Mouse (Mus musculus) kidney, postnatal 4 days (tissue): ENCODE results near the gene Apol9a.

Experiments
- DNase-seq, 2 experiments: peaks; one replicate each; pipeline ENCODE4 v3.0.0; 2021; ENCODE audit warnings: mixed read lengths in 2 of 2

Apol9a gene

DNA sequence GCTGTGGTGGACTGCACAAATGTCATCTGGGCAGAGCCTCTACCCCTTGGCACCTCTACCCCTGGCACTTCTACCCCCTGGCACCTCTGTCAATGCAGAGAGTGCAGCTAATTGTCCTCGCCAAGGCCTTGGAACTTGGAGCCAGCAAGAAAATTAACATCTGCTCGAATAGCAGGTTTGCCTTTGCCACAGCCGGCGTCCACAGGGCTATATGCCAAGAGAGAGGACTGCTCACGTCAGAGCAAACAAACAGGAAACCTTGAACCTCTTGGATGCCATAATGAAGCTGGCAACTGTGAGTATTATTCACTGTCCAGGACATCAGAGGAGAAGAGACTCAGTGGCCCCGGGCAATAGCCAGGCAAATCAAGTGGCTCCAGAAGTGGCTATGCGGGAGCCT is 34.0 kb downstream of the Apol9a start:
- no peak for DNase-seq

DNA sequence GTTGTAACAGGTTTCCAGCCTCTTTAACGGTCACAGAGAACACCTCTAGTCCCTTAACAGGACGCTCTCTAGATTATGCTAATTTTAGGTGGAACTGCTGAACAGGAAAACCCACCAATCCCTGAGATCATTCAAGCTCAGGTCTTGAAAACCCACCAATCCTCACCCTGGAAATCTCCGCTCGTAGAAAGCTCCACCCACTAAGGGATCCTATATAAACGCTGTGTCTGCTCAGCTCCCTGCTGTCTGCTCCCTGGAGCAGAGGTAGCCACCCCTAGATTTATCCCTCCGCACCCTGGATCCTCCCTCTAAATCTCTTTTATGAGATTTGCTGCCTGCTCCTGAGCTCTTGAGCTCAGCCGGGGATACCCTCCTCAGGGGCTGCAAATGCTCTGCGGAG is 40.3 kb downstream of the Apol9a start:
- no peak for DNase-seq

DNA sequence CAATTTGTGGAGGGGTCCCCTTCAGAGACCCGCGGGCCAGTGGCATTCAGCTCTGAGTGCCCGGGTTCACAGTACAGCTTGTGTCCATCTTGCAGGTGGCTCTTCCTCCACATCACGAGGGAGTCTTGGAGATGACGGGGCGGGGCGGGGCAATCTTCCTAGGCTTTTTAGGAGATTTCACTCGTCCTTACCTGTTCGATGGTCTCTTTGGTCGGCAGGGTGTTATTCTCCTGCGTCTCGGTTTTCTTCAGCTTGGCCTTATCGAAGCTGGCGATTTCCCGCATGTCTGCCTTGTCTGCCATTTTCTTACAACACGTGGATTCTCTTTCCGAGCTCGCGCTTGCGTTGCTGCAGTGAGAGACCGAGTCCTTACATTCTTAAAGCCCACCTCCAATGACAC is 41.0 kb downstream of the Apol9a start:
- DNase-seq = no peak

DNA sequence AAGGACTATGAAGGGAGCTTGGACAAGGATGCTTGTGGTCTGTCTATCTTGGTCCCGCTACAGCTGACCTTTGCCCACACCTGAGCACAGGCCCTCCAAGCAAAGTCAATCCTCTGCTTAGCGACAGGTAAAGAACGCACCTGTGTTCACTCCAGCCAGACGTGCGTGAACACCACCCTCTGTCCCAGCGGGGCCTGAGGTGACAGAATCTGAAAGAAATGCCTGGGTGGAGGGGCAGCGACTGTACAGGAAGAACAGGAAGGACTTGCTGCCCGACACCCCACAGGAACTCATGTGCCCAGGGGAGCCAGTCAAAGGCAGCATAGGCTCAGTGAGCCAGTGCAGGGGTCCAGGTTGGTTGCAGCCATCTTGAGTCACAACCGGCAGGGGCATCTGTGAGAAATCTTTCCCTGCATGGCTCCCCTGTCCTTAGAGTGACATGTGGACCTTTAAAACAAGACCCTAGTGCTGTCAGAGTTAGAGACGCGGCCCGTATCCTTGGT is 42.1 kb downstream of the Apol9a start:
- no peak for DNase-seq

DNA sequence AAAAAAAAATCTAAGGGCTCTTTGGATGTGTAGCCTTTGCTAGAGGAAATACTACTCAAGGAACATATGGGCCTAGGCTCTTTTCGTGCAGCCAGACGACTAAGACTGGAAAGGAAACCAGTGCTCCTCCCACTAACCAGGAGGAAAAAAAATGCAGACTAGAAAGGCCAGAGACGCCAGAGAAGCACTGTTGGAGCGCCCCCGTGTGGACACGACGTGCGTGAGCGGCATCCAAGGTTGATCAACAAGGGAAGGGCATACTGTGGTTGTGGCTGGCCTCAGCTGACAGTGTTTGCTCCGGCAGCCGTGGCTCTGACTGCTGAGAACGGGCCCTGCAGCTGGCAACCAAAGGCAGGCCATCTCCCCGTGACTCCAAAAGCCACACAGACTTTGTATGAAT is 42.8 kb downstream of the Apol9a start:
- DNase-seq = peak; percentile 98 to 99

DNA sequence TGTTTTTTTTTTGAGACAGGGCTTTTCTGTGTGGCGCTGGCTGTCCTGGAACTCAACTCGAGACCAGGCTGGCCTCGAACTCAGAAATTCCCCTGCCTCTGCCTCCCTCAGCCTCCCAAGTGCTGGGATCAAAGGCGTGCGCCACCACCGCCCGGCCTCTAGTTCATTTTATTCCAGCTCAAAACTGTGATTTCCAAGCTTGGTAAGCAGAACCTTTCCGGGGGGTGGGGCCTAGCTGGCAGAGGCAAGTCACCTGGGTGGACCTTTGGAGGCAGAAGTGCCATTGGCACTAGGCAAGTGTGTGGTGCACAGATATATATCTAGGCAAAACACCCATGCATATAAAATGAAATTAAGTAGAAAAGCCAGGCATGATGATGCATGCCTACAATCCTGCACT is 43.4 kb downstream of the Apol9a start:
- DNase-seq = no peak

DNA sequence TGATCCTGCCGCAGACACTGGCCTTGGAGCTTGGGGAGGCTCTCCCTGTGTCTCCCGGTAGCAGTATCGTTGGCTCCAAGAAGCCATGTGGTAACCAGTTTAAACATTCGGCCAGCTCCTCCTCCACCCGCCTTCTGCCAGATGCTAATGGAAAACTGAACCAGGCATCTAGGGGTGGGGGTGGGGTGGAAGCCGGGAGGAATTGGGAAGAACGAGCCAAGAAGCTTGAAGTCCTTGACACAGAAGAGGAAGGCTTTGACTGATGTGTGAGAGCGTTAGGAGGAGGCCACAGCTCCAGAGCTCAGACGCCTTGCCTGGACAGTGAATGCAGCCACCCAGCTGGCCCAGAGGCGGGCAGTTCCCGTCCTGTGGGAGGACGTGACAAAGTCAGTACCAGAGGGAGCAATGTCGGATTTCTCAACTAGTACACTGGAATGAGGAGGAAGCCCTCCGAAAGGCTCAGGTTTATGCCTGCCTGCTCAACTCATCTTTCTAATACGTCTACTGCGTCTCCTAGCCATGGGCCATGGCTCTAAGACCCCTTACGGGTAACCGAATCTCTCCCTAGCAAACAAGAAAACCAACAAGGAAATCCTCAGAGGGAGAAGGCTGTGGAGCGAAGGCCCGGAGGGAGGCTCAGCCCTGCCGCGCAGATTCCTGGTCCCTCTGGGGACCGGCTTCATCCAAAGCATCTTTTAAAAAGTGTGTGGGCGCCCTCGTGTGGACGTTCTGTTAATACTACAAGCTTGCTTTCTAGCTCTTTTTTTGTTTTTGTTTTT is 44.0 kb downstream of the Apol9a start:
- peak; percentile 94 to 95 for DNase-seq

DNA sequence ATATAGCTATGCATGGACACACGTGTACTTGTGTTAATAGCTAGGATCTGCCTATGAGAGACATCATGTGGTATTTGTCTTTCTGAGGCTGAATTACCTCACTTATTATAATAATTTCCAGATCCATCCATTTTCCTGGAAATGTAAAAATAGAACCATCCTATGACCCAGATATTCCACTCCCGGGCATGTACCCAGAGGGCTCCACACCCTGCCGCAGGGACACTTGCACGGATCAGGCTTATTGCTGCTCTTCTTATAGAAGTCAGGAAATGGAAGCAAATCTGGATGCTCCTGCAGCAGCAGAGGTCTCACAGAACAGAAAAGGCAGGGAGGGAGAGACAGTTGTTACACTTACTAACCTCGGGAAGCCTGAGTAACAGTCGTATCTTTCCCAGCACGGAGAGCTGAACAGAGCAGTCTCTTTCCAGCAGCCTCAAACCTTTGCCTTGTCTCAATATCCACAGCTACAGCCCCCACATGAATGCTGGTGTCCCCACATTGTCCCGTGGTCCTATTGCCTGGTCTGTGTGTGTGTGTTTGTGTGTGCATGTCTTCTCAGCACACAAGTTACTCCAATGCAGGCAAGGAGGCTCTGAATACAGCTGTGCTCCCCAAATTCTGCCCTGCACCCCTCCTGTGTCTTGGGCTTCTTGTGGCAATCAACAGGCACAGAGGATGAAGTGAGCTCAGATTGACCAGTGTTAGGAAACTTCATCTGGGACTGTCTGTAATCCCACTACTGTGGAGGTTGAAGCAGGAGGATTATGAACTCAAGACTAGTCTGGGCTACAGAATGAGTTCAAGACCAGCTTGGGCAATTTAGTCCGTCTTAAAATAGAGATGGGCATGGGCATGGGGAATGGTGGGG is 45.0 kb downstream of the Apol9a start:
- peak in 1 of 2 experiments; percentile 32 for DNase-seq

DNA sequence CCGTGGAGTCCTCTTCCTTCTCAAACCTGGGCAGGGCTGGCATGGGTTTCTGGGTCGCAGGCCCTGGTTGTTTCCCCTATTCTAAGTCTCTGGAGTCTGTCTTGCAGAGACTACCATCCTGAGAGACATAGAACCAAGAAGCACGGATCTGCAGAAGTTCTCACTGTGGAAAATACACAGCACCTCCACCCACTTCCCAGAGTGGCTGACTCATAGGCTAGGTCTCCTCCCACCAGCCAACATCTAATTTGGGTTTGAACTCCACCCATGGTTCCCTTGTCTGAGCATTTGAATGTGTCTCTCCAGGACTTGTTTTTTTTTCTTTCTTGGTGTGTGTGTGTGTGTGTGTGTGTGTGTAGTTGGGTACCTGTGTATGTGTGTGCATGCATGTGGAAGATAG is 46.9 kb downstream of the Apol9a start:
- DNase-seq = no peak

DNA sequence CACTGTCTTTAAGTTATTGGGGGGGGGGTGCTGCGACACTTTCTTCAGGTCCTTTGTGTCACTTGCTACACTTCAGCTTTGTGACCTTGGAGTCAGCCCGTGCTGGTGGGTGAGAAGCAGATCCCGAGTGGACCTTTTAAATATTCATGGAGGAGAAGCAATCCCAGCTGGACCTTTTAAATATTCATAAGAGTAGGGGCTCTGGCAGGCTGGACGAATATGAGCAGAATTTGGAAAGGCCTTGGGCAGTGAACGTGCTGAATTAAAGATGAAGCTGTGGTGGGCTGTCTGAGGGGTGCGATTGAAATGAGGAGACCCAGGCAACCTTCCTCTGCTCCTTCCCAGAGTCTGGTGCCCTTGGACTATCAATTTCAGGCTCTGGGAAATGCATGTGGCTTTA is 47.4 kb downstream of the Apol9a start:
- DNase-seq = no peak

DNA sequence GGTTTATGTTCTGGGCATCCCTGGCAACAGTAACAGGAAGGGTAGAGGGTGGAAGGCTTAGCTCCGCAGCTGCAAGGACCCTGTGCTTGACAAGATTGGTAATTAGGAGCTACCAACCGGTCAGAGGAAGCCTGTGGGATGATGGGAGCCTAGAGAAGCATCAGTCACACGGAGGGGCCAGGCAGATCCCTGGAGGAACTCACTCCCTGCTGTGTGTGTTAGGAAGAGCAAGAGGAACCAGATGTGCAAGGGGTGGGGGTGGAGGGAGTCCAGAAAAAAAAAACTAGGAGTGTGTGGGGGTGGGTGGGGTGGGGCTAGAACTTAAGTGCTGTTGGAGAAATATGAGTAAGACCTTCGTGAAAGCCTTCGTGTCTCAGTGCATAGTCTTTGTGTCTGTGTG is 48.0 kb downstream of the Apol9a start:
- no peak for DNase-seq

DNA sequence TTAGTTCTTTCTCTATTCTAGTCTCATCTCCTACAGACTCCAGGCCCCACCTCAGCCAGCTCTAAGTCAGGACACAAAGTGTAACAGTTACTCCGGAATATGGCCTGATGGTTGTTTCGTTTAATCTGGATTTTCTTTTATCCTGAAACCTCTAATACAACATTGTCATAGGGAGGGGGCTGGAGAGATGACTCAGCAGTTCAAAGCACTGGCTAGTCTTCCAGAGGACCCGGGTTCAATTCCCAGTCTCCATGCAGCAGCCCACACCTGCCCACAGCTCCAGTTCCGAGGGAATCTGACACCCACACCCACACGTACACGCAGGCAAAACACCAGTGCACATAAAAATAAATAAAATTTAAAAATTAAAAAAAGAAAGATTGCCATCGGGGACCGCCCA is 51.0 kb downstream of the Apol9a start:
- DNase-seq = no peak

DNA sequence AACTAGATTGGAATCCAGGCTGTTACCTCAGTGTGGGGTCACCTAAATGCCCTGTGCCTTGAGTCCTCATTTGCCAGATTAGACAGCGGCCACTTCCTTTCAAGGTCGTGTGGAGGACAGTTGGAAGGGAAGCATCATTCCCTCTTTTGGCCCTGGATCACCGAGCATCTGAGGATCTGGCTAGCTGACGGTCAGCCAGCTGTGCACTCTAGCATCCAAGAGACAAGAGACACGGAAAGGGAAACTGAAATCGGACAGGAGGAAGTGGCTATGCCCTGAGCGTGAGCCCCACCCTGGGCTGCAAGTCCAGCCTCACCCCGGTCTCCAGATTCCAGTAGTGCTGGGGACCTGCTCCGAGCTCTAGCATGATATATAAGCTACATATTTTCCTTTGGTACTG is 51.4 kb downstream of the Apol9a start:
- peak; percentile 36 to 59 for DNase-seq

DNA sequence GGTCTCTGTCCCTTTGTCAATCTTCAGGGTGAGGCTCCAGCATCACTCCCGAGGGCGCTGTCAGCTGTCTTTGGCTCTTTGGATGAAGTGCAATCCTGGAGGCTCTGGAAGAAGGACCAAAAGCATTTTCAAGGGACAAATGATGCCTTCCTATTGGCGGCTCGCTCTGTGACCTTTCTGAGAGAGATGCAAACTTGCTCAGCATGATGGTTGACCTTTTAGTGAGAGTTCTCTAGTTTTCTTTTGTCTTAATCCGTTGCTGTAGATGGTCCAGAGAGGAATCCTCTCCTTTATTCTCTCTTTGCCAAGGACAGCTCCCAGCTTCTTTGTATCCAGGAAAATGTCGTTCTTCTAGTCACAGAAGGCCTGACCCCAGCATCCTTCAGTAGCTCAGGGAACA is 51.9 kb downstream of the Apol9a start:
- DNase-seq = no peak

DNA sequence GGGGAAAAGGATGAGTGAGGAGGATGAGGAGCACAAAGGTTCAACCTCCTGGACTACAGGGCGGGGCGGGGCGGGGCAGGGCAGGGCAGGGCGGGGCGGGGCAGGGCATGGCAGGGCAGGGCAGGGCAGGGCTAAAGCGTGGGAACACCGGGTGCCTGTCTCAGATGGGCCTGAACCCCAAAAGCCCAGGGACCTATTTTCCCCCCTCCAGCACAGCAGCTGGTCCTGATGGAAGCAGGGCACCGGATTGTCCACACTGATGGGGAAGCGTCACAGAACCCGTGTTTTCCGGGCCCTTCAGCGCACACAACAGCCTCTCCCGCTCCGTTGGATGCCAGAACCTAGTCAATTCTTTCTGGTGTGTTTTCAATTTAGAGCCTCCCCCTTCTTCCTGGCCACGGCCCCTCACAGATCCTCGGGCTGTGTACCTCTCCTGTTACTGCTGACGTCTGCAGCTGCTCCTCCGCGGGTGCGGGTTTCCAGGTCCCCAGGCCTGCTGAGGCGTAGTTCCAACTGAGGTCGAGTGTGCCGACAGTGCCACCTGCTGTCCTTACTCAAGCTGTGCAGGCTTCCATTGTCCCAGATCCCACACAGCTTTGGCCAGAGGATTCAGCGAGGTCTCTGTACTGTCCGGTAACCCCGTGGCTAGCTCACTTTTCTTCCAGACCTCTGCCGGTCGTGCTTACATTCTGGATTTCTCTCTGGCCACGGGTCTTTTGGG is 52.5 kb downstream of the Apol9a start:
- DNase-seq = peak; percentile 87 to 92

DNA sequence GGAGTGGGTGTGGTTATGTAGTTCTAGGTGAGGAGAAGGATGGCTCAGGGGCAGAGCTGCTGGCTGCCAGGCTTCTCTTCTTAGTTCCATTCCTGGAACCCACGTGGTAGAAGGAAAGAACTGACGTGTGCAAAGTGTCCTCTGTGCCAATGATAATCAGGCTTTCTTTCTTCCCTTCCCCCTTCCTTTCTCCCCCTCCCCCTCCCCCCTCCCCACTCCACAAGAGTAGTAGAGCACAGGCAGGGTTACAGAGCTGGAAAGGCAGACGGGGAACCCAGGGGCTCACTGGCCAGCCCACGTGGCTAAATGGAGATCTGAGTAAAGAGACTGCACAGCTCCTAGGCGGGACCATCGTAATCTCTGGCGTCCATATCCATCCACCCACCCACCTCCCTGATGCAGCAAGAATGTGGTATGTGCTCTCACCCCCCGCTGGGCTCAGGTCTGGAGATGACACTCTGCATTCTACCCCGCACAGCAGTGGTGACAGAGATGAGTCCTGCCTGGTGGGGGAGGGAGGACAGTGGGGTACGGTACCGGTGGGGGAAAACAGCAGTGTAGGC is 54.6 kb downstream of the Apol9a start:
- DNase-seq = no peak

DNA sequence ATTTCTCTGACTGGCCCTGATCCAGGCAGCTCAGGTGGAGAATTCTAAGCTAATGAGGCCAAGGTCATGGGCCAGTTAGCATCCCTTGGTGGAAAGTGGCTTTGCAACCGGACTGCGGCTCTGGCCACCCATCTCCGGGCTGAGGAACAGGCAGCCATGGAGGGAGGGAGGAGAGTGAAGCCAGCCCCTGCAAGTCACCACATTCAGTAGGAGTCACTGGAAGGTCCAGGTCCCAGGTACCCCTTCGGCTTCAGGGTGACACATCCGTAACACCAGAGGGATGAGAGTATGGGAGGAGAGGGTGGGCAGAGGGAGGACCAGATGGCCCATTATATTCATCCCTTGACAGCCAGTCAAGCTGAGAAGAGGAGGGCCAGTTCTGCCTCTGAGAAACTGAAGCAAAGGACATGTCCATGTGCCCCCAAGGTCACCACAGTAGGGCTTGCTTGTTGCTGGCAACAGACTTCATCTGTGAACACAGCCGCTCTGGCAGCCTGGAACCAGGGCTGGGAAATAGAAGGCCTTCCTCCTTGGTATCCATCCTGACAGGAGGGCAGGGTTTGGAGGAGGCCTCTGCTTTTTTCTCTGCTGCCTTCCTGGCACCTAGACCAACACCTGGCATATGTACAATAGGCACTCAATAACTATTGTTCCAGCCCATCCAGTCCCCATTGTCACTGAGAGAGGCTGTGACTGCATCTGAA is 55.9 kb downstream of the Apol9a start:
- DNase-seq = no peak

DNA sequence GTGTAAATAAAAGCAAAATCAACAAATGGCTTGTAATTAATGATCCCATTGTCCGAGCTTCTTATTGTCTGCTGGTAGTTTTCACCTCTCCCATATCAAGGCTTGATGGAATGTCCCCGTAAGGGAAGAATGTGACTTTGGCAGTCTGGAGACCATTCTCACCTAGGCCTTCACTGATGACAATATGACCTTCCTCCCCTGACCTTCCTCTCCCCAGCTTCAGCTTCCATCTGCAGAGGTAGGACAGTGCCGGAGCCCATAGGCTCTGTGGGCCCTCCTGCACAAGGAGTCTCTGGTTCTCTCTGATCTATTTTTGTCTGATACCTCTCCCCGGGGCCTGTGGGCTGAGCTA is 56.5 kb downstream of the Apol9a start:
- no peak for DNase-seq
